Mouse (Mus musculus) 3134 (cell line): ENCODE data around the gene Mthfsd.

Experiments used
- DNase-seq: peaks from one replicate; pipeline ENCODE4 v3.0.0-alpha.2; 2011; ENCODE audit warnings: low spot score; ENCODE audit not compliant: insufficient read length; ENCODE audit errors: extremely low read depth

Gene Mthfsd

DNA sequence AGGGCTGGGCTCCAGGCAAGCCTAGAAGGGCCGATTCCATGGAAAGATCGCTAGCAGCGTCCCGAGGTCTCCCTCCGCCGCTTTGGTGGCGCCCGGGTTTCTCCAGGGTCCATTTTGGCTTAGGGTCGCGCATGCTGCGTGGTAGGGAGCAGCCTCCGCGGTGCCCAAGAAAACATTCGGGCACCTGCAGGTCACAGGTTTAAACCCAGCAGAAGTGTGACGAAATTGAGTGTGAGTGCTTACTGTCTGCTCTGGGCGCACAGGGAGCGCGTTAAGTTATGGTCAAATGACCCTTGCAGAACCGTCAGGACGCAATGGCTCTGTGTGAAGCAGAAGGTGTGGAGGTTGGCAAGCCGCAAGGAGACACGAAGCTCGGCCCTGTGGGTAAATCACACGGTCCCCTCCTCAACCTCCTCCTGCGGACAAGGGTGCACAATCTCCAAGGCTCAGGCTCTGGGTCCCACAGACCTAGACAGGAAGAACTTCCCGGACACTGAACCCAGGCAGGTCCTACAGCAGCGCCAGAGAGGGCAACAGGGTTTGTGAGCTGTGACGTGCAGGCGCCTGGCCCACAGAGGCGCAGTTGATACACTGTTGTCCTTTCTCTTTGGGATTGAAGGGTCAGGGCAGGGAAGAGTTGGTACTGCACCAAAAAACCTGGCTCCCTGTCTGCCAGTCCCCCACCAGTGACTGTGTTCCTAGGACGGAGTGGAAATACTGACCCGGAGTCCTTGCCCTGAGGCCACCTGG, 18.4 kb downstream of the Mthfsd start:
- no peak for DNase-seq

DNA sequence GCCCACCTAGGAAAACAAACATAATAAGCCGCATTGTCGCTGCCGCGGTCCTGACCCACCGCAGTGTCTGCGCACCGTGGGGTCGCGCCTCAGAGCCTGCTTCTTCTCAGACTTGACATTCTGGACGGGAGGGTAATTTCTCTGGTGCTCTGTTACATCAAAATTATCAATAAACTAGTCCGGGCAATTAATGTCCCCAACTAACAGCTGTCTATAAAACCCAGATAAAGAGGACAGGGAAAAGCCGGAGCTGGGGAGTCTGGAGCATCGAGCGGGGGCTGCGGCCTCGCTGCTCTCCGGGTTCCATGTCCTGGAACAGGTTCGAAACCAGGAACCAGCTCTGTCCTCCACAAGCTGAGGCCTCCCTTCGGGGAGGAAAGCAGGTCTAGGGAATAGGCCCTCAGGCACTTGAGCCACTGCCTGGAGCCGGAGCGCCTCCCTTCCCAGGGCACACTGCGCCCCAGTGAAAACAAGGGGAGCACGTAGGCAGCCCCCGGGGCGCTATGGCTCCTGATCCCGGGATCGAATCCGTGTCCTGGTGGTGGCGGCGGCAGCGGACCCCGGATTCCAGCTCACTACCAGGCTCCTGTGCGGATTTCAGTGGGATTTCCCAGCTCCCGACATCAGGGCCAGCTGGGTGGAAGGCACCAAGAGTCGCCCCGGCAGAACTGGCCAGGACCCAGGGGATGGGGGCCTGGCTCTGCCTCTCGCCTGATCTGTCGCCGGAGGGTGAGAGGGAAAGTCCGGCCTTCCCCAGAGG, 19.1 kb downstream of the Mthfsd start:
- no peak for DNase-seq

DNA sequence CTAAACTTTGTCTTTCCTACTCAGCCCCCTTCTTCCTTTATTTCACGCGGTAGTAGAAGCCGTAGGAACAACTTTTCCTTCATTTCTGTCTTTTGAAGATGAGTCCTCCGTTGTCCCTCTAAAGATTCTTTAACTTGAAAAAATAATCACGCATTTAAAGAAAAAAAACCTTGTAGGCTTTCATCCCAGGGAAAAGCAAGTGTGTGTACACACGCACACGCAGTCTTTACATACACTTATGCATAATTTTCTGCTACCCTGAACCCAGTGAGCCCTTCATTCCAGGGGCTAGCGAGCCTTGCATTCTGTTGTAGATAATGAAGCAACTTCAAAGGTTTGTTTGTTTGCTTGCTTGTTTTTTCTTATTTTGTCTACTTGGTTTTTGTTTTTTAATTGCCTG, 19.9 kb downstream of the Mthfsd start:
- DNase-seq, result no peak

DNA sequence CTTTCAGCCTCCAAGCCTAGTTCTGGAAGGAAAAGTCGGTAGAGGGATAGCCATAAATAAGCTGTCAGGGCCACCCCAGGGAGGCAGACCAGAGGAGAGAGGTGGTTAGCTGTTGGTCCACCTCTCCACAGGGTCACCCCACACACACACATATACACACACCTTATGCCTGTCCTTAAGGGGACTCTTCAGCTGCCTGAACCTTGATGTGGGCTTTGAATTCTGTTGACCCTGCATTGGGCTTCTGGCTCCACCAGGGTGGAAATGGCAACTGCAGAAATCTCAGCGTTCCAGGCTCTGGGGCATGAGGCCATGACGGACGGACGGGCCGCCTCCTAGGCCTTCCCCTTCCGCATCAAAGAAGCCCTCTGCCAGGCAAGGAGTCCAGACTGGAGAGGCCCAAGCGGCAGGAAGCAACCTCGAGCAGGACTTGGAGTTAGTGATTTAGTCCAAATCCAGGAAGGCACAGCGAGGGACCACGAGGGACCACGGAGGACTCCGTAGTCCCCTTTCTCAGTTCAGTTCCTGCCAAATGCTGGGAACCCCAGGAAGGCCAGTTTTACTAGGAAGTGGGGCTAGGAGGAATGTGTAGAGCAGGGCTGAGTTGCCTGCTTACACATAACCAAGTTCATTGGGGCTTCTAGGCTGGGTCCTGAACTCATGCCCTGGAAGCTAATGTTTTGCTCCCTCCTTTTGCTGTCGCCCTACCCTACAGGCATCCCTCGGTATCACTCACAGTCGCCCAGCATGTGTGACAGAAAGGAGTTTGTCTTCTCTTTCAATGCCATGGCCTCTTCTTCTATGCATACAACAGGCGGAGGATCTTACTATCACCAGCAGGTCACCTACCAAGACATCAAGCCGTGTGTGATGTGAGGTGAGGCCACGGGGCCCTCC, 21.9 kb downstream of the Mthfsd start:
- no peak for DNase-seq

DNA sequence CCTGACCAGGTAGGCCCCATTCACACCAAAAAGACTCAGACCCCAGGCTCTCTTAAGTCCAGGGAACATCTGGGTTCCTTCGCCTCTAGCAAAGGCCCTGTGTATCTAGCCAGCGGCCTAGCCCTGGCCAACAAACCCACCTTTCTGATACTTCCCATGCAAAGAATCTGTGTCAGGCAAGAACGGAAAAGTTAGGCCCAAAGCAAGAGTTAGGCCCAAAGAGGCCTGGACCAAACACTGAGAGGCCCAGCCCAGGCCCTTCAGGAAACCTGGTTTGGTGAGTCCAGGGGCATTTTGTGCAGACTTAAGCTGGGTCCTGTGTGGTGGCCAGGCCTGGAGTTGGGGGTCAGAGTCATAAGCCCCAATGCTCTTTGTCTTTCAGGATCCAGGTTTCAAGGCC, 22.6 kb downstream of the Mthfsd start:
- DNase-seq, result no peak

DNA sequence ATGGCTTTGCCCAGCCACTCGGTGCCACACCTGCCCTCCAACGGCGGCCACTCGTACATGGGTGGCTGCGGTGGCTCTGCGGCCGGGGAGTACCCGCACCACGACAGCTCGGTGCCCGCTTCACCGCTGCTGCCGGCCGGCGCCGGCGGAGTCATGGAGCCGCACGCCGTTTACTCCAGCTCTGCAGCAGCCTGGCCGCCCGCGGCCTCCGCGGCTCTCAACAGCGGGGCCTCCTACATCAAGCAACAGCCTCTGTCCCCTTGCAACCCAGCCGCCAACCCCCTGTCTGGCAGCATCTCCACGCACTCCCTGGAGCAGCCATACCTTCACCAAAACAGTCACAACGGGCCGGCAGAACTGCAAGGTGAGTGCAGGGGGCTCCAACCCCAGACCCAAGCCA, 23.2 kb downstream of the Mthfsd start:
- DNase-seq, result no peak

DNA sequence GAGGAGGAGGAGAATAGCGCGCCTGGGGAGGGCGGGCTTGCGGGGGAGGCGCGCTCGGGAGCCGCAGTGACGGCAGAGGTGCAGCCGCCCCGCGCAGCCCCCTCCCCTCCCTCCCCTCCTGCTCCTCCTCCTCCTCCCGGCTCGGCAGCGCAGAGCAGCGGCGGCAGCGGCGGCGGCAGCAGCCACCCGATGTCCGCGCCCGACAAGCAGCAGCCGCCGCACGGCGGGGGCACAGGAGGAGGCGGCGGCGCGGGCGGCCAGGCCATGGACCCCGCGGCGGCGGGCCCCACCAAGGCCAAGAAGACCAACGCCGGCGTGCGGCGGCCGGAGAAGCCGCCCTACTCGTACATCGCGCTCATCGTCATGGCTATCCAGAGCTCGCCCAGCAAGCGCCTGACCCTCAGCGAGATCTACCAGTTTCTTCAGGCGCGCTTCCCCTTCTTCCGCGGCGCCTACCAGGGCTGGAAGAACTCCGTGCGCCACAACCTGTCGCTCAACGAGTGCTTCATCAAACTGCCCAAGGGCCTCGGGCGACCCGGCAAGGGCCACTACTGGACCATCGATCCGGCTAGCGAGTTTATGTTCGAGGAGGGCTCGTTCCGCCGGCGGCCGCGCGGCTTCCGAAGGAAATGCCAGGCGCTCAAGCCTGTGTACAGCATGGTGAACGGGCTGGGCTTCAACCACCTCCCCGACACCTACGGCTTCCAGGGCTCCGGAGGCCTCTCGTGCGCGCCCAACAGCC, 23.8 kb downstream of the Mthfsd start, which contains the start of gene Foxf1:
Gene Foxf1 (plus strand): TSS at position 177 of the 742 bp plus-strand sequence.
- DNase-seq, result no peak

DNA sequence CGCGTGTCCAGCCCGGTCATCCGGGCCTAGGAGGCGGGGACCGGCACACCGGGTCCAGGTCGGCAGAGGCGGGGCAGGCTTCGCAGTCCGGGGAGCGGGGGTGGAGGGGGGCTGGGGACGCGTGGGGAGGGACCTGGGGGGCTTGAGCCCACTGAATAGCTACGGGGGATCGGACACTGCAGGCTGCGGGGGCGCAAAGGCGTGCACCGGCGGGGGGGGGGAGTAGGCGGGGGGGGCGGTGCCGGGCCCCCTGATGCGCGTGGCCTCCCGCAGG, 24.3 kb downstream of the Mthfsd start:
- DNase-seq, result no peak

DNA sequence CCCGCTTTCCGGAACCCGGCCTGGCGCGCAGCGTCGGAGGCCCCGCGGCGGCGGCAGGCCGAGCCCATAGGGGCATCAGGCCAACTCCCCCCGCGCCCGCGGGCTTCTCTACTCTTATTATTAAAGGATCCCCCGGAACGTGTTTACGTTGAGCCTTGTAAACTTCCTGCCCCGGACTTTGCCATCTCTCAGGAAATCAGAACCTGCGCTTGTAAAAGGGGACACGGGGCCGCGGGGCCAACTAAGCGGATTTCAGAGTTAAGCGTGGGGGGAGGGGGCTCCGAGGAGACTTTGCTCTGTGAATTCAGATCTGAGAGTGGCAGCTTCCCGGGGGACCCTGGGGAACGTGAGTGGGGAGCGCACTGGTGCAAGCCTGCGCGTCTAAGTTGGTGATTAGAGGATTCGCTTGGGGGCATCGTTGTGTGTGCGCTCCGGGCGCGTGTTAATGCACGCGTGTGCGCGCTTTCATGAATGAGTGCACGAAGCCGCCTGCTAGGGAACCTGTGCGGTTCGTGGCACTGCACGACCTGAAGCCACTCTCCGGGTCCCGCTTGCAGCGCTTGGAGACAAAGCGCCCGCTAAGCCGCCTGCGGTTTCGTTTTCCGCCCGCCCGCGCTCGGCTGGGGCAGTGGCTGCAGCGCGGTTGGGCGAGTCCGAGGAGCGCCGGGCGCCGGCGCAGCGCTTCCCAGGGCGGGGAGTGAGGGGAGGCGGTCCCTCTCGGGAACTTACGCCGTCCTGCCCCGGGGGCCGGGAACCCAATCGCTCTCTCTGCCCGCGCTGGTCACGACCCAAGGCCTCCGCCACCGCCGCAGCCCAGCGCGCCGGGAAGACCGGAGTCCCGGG, 24.9 kb downstream of the Mthfsd start:
- peak; percentile 85 for DNase-seq

DNA sequence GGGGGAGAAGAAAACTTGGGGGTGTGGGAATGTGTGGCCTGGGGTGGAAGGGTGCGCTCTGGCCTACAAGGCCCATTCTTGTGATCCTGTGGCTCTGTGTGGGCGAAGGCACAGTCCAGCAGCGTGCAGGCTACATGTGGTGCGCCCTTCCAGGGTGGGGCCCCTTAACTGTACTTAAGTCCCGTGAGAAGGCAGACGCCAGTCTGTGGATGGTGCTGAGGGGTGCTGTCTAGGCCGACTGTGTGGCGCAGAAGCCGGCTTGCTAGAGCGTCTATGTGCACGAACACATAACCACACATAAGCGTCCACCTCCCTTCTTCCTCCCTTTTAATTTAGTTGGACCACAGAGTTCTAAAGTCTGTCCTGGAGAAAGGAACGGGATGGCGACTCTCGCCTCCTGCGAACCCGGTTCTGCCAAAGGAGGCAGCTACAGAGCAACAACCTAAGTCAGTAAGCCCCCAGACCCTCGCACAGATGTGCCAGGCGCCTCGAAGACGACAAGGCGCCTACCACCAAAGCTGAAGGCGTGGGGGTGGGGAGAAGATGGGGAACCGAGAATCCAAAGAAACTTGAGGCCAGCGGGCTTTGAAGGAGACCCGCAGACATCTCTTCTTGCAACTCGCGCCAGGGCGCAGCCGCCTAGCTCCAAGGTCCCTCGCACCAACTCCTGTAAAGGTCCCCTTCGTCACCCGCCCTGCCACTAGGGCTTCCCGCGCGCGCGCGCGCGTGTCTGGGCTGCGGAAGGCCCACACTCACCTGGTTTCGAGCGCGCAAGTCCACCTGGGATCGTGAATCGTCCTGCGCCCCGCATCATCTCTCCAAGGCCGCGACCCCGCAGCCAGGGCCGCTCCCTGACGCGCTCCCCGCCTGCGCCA, 25.7 kb downstream of the Mthfsd start:
- DNase-seq, result peak; percentile 77

DNA sequence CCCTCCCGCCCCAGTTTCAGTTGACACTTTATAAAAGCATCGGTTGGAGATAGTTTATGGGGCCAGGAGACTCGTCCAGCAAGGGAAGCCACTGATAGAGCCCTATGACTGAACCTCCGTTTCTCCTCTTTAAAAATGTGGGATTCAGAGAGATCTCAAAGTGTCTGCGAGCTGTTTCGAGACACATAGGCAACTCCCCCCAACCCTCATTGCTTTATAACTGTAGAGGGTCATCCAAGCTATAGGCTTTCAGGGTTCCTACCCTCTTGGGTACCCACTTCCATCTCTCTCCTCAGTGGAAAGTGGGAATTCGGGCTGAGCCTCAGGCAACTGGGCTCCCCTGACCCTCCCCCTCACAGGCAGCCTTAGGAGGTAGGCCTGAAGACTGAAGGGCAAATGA, 26.8 kb downstream of the Mthfsd start:
- DNase-seq, result no peak

DNA sequence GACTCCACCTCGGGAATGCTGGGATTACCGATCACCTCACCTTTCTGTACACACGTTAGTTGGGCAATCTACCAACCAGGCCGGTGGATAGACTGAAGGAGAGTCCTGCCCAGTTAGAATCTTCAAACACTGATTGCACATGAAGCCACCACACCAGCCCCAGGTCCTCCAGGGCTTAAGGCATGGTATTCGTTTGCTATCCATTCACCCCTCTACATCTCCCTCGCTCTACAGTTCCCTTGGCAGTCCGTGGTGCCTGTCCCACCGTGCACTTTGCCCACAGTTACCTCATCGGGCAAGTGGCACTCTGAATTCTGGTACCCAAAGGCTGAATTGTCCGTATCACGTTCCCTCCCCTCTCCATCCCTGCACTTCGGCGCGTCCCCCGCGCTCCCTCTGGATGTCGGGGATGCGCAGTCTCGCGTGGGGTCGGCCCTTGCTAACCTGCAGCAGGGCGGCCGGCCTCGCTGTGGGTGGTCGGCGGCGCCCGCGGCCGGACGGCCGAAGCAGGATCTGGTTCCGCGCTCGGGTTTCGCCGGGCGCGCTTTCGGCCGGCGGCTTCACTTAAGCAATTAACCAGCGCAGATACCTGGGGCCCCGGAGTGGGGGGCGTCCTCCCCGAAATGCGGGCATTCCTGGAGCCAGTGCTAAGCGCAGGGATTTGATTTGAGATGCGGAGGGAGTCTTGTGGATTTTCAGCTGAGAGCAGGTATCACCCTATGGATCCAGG, 27.7 kb downstream of the Mthfsd start:
- DNase-seq, result no peak

DNA sequence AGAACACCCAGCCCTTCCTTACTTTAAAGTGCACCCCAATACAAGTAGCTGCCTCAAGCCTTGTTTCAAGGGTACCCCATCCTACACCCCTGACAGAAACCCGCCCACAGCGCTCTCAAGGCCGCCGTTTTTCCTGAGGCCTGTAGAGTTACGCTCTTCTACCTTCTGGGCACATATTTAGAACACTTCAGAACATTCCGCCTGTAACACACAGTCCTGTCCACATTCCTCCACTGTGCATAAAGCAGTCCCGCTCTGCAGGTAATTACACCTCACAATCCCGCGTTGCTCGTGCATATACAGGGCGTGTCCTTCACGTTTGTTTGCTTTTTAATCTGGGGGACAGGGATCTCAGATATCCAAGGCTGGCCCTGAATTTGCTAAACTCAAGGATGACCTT, 28.2 kb downstream of the Mthfsd start:
- no peak for DNase-seq

DNA sequence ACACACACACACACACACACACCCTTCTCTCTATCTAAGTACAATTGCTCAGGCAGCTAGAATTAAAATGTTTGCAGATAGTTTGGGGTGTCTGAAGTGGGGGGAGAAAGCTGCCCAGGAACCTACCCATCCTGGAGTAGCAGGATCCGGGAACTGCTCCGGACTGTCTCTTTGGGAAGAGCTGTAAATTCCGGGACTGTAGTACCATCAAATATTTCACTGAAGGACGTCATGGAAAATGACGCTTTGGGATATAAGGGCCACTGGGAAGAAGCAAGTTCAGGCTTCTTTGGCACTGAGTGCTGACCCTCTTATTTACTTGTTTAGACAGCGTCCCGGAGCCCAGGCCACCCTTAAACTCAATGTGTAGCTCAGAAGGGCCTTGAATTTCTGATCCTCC, 29.0 kb downstream of the Mthfsd start:
- no peak for DNase-seq

DNA sequence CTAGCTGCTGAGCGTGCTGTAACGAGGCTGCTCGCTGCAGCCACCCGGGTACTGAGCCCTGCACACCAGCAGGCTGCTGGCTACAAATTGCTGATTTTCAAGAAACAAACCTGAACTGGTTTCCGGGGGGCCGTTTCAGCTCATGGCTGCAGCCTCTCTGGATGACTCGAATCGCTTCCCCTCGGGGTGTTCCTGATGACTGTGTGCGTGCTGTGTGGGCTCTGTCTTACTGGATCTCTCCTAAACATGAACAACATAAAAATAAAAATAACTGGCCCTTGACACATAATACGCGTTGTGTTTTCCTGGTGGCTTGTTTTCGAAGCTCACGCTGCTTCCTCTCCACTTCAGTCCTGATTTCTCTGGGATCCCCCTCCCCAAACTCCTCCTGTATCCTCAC, 29.5 kb downstream of the Mthfsd start:
- DNase-seq, result no peak

DNA sequence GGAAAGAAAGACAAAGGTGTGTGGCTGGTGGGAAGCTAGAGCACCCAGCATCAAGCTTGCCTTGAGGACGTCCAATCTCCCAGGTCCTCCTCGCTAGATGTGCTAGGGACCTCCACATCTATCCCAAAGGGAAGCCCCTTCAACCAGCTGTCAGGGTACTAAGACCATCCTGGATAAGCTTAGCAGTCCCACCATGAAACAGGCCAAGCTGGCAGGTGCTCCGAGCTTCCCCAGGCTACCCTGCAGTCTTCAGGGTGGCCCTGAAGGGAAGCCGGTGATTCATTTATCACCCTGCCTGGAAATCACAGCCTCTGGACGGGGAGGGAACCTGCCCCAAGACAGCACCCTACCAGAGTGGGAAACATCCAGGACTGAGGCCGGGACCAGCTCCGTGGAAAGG, 31.6 kb downstream of the Mthfsd start:
- no peak for DNase-seq

DNA sequence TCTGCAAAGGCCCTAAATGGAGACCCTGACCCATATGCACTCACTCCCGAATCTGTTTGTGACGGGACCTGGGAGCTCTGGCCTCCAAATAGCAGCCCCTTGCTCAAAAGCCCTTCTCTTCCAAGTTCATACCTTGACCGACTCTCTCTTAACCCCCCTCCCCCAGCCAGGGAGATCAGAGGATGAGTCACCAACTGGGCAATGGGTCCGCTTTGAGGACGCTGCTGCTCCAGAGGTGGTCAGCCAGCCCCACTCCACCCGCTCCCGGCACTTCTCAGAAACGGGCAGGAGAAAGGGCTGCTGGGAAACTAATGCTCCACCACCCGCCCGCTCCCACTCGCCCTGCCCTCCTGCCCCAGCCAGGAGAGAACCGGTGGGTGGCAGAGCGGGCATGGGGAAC, 32.3 kb downstream of the Mthfsd start:
- DNase-seq, result no peak

DNA sequence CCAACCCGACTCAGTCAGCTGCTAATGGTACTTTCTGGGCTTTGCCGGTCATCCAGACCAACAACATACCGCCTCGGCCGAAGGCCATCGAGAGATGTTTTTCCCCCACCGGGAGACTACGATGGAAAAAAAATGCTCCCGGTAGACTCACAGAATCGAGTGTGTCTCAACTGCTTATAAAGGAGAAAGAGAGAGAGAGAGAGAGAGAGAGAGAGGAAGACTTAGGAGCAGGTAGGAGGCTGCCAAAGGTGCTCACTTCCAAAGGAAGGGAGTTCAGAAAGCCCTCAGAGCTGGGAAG, 33.4 kb downstream of the Mthfsd start:
- DNase-seq, result no peak
